Mouse (Mus musculus) E14TG2a.4 (cell line): ENCODE measurements around the gene Zdhhc18.

ENCODE experiments used
- H3K27me3 ChIP-seq: 2 replicates; pipeline ENCODE4 v1.6.1; 2014; ENCODE audit warnings: low read length, control low read depth; ENCODE audit not compliant: insufficient read depth
- H3K36me3 ChIP-seq: 2 replicates; pipeline ENCODE4 v1.6.1; 2014; ENCODE audit warnings: low read length, control low read depth; ENCODE audit not compliant: insufficient read depth
- H3K4me1 ChIP-seq: replicated peaks from 2 replicates; pipeline ENCODE4 v1.6.1; 2014; ENCODE audit warnings: low read depth, low read length, control low read depth
- H3K4me3 ChIP-seq: replicated peaks from 2 replicates; pipeline ENCODE4 v1.5.1; 2014; ENCODE audit warnings: mild to moderate bottlenecking, low read length
- H3K9me3 ChIP-seq: 2 replicates; pipeline ENCODE4 v1.6.1; 2014; ENCODE audit warnings: low read length, control low read depth
- CTCF ChIP-seq: conservative IDR thresholded peaks from 2 replicates; pipeline ENCODE4 v1.5.1; 2014; ENCODE audit warnings: low read length
- NANOG ChIP-seq: IDR thresholded peaks from 2 replicates; pipeline ENCODE4 v1.6.1; 2014; ENCODE audit warnings: borderline replicate concordance, low read length, mixed read lengths
- POU5F1 ChIP-seq: IDR thresholded peaks from 2 replicates; pipeline ENCODE4 v1.6.1; 2014; ENCODE audit warnings: low read length, borderline replicate concordance

The Zdhhc18 gene

DNA sequence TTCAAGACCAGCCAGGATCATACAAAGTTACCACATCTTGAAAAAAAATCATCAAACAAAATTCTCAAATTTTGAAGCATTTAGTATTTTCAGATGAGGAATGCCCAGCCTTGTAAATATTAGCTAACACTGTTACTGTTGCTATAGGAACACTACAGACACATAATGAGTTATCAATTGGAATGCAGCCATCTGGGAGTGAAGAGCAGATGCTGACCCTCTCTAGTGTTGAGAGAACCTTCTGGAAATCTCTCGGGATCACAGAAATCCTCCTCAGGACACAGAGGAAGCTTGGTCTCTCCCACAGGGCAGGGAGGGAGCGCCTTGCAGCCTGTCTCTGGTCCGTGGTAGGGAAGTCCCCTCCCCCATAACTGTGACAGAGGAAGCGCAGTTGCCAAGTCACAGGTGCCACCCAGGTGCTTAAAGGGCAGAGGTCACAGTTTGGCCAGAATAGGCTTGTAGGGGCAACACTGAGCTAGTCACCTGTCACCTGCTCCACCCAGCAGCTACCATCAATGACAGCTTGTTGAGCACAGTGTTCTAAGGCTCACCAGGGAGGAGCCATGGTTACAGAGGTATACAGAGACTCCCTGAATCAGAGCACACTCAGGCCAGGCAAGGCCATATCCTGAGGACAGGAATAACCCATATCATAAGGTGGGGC is 30.3 kb downstream of the Zdhhc18 start:
- Histone ChIP-seq H3K27me3 (no peaks in the 10 kb centered on the region), H3K4me1 (peaks cover 75% of the 10 kb centered on the region), H3K9me3 (no peaks in the 10 kb centered on the region), H3K4me3 (no peak overlapping the region), H3K36me3 (peaks cover 72% of the 10 kb centered on the region)
- TF ChIP-seq NANOG (no peak), POU5F1 (no peak), CTCF (no peak)

DNA sequence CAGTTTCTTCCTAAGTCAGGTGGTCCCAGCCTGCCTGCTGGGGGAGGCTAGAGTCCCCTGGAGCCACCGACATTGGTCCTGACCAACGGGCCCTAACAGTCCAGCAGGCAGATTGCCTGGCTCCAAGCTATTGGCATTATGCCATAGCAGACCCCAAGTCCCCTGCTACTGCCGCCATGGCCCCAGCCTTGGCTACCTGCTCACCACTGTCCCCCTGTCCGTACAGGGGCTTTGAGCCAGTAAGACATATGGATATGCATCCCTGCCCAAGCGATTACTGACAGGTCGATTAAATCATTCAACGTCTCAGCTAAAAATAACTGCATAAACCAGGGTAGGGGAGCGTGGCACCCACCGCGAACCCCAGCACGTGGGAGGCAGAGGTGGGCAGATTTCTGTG is 32.0 kb downstream of the Zdhhc18 start:
- H3K9me3 ChIP-seq = no peaks in the 10 kb centered on the region
- H3K36me3 ChIP-seq = peaks cover 78% of the 10 kb centered on the region
- H3K4me1 ChIP-seq = peaks cover 79% of the 10 kb centered on the region
- TF ChIP-seq POU5F1 = no peak
- TF ChIP-seq CTCF = no peak
- TF ChIP-seq NANOG = no peak
- H3K27me3 ChIP-seq = no peaks in the 10 kb centered on the region
- H3K4me3 ChIP-seq = no peak overlapping the region

DNA sequence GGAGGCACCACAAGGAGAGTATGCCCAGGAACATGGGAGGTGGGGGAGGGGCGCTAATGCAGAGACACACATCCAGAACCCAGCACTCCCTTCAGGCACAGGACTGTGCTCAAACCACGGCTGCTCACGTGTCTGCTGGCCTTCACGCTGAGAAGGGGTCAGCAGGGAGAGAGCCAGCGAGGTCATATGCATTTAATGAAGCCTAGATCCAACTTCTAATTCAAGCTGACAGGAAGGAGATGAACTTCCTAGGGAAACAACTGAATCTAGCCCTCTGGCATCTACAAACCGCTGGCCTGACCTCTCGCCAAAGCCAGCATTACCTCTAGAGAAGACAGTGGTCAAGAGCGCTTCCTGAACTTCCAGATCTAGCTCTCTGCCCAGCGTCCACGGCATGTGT is 34.5 kb downstream of the Zdhhc18 start:
- Histone ChIP-seq H3K4me3 (no peak overlapping the region), H3K4me1 (peaks cover 77% of the 10 kb centered on the region), H3K9me3 (no peaks in the 10 kb centered on the region), H3K36me3 (peaks cover 84% of the 10 kb centered on the region), H3K27me3 (no peaks in the 10 kb centered on the region)
- no peak for TF ChIP-seq NANOG
- no peak for TF ChIP-seq CTCF
- TF ChIP-seq POU5F1 = no peak

DNA sequence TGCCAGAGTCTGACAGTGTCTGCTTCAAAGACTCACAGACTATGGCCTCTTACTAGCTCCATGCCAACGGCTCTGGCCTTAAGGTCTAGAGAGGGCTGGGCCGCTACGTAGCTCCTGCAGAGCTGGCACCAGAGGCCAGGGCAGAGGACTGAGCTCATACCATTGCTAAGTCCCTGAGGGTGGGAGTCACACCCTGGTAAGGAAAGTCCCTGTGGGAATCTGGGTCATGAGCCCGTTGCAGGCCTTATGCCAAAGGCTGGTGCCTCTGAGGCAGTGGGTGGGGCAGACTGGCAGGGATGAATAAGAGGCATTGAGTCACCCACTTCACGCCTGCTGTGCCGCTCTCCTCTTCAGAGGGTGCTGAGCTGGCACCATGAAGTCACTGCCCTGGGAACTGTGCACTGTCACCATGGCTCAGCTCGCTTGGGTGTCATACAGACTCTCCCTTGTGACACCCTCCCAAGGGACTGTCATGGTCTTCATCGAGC is 35.6 kb downstream of the Zdhhc18 start:
- Histone ChIP-seq H3K36me3 (peaks cover 85% of the 10 kb centered on the region), H3K4me3 (peak overlapping the region; percentile 6; the same call in 1 of the 2 replicates), H3K9me3 (no peaks in the 10 kb centered on the region), H3K27me3 (no peaks in the 10 kb centered on the region), H3K4me1 (peaks cover 77% of the 10 kb centered on the region)
- TF ChIP-seq CTCF (no peak), POU5F1 (no peak)

DNA sequence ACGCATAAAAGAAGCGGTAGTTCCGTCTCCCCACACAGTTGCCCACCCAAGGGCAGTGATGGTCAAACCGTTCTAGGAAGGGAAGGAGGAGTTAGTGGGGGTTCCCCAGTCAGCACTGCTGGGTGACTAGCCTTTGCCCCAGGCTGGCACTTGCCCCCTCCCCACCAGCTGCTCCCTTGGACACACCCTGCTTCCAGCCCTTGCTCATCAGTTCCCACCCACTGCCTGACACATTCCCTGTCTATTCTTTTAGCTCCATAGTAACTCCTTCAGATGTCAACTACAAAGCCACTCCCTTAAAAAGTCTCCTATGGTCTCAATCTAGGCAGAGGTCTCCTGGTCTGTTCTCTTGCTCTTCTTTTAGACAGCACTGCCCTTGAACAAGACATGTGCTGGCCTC is 36.1 kb downstream of the Zdhhc18 start:
- peak overlapping the region; percentile 6; the same call in 1 of the 2 replicates for H3K4me3 ChIP-seq
- no peaks in the 10 kb centered on the region for H3K27me3 ChIP-seq
- TF ChIP-seq NANOG (no peak), CTCF (no peak), POU5F1 (no peak)
- H3K9me3 ChIP-seq = no peaks in the 10 kb centered on the region
- H3K4me1 ChIP-seq = peaks cover 77% of the 10 kb centered on the region
- H3K36me3 ChIP-seq = peaks cover 87% of the 10 kb centered on the region

DNA sequence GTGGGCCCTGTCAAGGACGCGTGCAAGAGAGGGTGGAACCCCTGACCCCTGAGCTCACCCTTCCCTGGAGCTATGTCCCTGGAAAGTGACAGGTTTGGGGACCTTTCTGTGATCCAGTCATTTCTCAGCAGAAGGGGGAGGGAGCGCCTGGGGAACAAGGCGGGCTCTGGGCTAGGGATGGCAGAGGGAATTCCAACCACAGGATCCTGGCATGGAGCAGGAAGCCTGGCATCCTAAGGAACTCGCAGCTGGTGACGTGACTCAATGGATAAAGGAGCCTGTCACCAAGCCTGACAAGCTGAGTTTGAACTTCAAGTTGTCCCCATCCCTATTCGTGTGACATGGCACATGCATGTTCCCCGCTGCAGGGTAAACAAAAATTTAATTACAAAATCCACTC is 36.9 kb downstream of the Zdhhc18 start:
- Histone ChIP-seq H3K4me3 (no peak overlapping the region), H3K4me1 (peaks cover 85% of the 10 kb centered on the region), H3K9me3 (no peaks in the 10 kb centered on the region), H3K27me3 (no peaks in the 10 kb centered on the region), H3K36me3 (peaks cover 92% of the 10 kb centered on the region)
- no peak for TF ChIP-seq POU5F1
- no peak for TF ChIP-seq NANOG
- TF ChIP-seq CTCF = no peak

DNA sequence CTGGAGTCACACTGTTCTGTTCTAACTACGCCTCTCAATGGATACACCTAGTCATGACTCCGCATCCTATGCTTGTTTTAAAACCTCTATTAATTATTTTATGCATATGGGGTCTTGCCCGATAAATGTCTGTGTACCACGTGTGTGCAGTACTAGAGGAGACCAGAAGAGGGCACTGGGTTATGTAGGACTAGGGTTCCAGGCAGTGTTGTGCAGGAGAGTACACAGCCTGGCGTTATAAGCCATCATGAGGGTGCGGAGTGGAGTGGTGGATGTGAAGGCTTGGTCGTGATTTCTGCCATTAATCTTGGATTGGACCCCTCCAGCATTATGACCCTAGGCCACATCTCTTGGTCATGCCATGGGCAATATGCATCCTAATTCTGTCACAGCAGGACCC is 37.5 kb downstream of the Zdhhc18 start:
- no peaks in the 10 kb centered on the region for H3K27me3 ChIP-seq
- peaks cover 87% of the 10 kb centered on the region for H3K4me1 ChIP-seq
- no peak overlapping the region for H3K4me3 ChIP-seq
- H3K9me3 ChIP-seq = no peaks in the 10 kb centered on the region
- H3K36me3 ChIP-seq = peaks cover 92% of the 10 kb centered on the region
- TF ChIP-seq POU5F1 (no peak), NANOG (no peak), CTCF (peak; percentile 55)

DNA sequence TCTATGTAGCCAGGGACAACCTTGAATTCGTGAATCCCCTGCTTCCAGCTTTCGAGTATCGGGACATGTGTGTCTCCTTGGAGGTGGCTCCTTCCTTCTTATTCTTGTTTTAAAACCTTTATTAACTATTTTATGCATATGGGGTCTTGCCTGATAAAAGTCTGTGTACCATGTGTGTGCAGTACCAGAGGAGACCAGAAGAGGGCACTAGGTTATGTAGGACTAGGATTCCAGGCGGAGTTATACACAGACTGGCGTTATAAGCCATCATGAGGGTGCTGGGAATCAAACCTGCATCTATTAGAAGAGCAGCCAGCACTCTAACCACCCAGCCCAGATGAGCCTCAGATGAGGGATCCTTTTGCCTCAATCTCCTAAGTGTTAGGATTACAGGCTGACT is 38.1 kb downstream of the Zdhhc18 start:
- Histone ChIP-seq H3K9me3 (no peaks in the 10 kb centered on the region), H3K4me1 (peaks cover 88% of the 10 kb centered on the region), H3K36me3 (peaks cover 93% of the 10 kb centered on the region), H3K27me3 (no peaks in the 10 kb centered on the region), H3K4me3 (no peak overlapping the region)
- TF ChIP-seq POU5F1 (no peak), CTCF (peak; percentile 71)

DNA sequence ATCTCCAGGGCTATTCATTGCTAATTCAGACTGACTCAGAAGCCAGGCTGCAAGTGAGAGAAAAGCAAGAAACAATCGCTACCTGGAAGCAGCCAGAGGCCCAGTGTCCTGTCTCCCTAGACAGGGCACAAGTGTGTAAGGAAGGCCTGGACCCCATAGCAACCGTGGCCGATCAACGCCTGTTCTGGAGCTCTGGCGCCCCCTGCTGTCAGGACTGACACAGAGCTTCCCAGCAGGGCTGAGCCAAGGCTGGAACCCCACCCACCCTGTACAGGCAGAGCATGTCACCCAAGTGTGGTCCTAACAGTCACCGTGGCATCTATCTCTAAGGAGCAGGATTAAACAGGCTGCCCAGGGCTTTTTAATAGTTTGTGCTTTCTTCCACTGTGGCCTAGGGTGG is 40.2 kb downstream of the Zdhhc18 start:
- Histone ChIP-seq H3K4me3 (no peak overlapping the region), H3K27me3 (no peaks in the 10 kb centered on the region), H3K4me1 (peaks cover 89% of the 10 kb centered on the region), H3K9me3 (no peaks in the 10 kb centered on the region), H3K36me3 (peaks cover 95% of the 10 kb centered on the region)
- peak; percentile 79 for TF ChIP-seq CTCF
- no peak for TF ChIP-seq POU5F1
